Mouse (Mus musculus) liver, postnatal 0 days (tissue): ENCODE data around the gene Apeh.

Source experiments
- CTCF ChIP-seq: sonication (generic); IDR thresholded peaks from 2 replicates; pipeline ENCODE4 v1.5.1; 2016; ENCODE audit warnings: antibody characterized with exemption, low read depth
- EP300 ChIP-seq: IDR thresholded peaks from 2 replicates; pipeline ENCODE4 v1.6.1; 2016; ENCODE audit warnings: antibody characterized with exemption, low read depth, mild to moderate bottlenecking

GRCm38 (mm10) chr9:108054331-108055040, 39.9 kb downstream of the Apeh start:
- TF ChIP-seq EP300: no peak
- TF ChIP-seq CTCF: no peak
